Mouse (Mus musculus) testis, adult 2 months (tissue): ENCODE data around the gene Bicd1. TPM values are rescaled to one million over a fixed set of nuclear protein-coding genes. Genes with fewer than 3 reads are reported as not detected.

ENCODE experiments used
- H3K27ac ChIP-seq: fragments of 200-500 bp; 2 replicates; pipeline ENCODE4 v1.5.1; 2012; ENCODE audit warnings: low read depth, low read length; ENCODE audit not compliant: control insufficient read depth, insufficient read depth
- H3K27me3 ChIP-seq: fragments of 200-500 bp; 2 replicates; pipeline ENCODE4 v1.6.1; 2012; ENCODE audit warnings: mild to moderate bottlenecking, low read length, moderate library complexity; ENCODE audit not compliant: control insufficient read depth, insufficient read depth
- H3K36me3 ChIP-seq: fragments of 200-500 bp; 2 replicates; pipeline ENCODE4 v1.6.1; 2012; ENCODE audit warnings: mild to moderate bottlenecking, low read length; ENCODE audit not compliant: control insufficient read depth, insufficient read depth
- H3K4me1 ChIP-seq: fragments of 200-500 bp; 2 replicates; pipeline ENCODE4 v1.6.1; 2012; ENCODE audit warnings: low read length; ENCODE audit not compliant: control insufficient read depth, insufficient read depth
- H3K4me3 ChIP-seq: fragments of 200-500 bp; 2 replicates; pipeline ENCODE4 v1.5.1; 2012; ENCODE audit warnings: low read depth, mild to moderate bottlenecking, low read length, moderate library complexity, mixed read lengths; ENCODE audit not compliant: control insufficient read depth
- CTCF ChIP-seq: fragments of 200-500 bp; IDR thresholded peaks from 2 replicates; pipeline ENCODE4 v1.5.1; 2012; ENCODE audit warnings: low read depth, mild to moderate bottlenecking, inconsistent platforms, low read length, moderate library complexity; ENCODE audit not compliant: control insufficient read depth, insufficient read depth, insufficient replicate concordance
- POLR2A ChIP-seq: fragments of 200-500 bp; IDR thresholded peaks from 2 replicates; pipeline ENCODE4 v1.6.1; 2012; ENCODE audit warnings: low read depth, mild to moderate bottlenecking, inconsistent platforms, low read length, moderate library complexity; ENCODE audit not compliant: control insufficient read depth
- polyA plus RNA-seq: library from polyadenylated mRNA; depleted of rRNA; stranded (reverse); fragments of >200 nt; gene quantifications from 2 replicates; pipeline ENCODE4 v1.2.3, GENCODE M21; 2012; rRNA removed

Gene Bicd1
- polyA plus RNA-seq, 1 experiment, result 1.3 TPM

DNA sequence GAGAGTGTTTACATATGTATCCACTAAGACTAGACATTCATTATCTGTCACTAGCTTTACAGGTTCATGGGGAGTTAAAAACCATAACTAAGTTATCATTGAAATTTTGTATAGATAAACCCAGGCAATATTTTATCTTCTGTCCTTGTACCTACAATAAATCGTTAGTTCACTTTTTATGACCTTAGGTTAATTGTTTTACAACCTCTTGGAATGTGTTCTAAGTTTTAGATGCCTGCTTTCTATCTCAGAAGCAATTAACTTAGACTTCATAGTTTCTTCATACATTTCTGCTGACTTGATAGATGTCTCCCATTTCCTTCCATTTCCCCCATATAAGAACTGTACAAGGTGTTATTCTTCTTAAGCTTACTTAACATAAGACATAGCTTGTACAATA, 158.5 kb downstream of the Bicd1 start:
- TF ChIP-seq CTCF, result no peak
- no peak for TF ChIP-seq POLR2A
- H3K27ac ChIP-seq, result no peak overlapping the region
- no peaks in the 10 kb centered on the region for H3K36me3 ChIP-seq
- H3K4me3 ChIP-seq, result no peak overlapping the region
- H3K4me1 ChIP-seq, result peaks cover 2% of the 10 kb centered on the region; the same call in 1 of the 2 replicates
- no peaks in the 10 kb centered on the region for H3K27me3 ChIP-seq

DNA sequence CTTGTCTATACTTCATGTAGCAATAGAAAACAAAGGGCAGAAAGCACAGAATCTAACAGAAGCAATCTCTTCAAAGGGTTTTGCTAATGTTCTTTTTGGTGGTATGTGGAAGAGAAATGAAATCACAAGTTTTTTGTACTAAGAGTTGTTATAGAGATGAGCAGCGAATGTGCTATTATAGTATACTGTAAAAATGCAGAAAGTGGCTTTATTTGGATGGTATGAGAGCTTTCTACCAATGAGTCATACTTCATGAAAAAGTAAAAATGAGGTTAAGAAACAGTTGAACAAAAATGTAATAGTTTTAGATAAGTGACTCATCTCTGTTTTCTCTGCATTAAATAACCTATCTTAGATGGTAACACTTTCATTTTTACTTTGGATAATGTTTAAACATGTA, 165.6 kb downstream of the Bicd1 start:
- TF ChIP-seq POLR2A, result no peak
- no peak for TF ChIP-seq CTCF
- no peaks in the 10 kb centered on the region for H3K36me3 ChIP-seq

DNA sequence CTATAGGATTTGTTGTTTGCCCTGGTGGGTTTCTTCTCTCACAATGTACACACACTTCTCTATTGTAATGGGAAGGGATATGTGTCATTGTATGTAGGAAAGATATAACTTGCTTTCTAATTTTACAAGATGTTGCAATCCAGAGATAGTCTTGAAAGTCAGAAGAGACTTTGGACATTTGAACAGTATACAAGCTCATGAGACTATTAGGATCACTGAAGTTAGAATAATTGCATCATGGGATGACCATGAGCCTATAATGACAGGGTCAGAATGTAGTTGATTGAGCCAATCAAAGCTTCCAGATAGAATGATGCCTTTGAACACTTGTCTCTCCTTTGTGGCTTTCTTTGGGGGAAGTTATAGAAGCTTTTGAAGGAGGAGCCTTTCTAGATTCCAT, 171.4 kb downstream of the Bicd1 start:
- H3K4me3 ChIP-seq, result no peak overlapping the region
- no peaks in the 10 kb centered on the region for H3K27me3 ChIP-seq
- no peak overlapping the region for H3K27ac ChIP-seq
- TF ChIP-seq POLR2A, result no peak
- no peak for TF ChIP-seq CTCF
- H3K36me3 ChIP-seq, result no peaks in the 10 kb centered on the region
- no peaks in the 10 kb centered on the region for H3K4me1 ChIP-seq

More for the DNA sequence above, 165.6 kb downstream of the Bicd1 start:
- no peak overlapping the region for H3K4me3 ChIP-seq
- H3K27me3 ChIP-seq, result no peaks in the 10 kb centered on the region
- H3K4me1 ChIP-seq, result no peaks in the 10 kb centered on the region
- no peak overlapping the region for H3K27ac ChIP-seq

DNA sequence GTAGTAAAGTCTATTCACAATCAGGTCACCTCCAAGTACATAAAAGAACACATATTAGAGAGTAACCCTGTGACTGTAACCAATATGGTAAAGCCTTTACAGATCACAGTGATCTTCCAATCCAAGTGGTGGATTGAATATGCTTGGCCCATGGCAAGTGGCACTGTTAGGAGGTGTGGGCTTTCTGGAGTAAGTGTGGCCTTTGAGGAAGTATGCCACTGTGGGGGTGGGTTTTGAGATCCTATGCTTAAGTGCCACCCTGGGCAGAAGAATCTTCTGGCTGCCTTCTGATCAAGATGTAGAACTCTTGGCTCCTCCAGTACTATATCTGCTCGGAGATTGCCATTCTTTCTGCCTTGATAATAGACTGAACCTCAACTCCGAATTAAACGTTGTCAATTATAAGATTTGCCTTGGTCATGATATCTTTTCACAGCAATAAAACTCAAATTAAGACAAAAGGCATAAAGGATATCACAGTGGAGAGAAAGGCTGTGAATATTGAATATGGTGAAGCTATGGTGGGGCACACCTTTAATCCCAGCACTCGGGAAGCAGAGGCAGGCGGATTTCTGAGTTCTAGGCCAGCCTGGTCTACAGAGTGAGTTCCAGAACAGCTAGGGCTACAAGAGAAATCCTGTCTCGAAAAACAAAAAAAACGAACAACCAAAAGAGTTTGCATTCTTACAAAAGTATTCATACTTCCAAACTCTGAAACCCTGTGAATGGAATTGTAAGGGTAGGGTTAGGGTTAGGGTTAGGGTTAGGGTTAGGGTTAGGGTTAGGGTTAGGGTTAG, 177.2 kb downstream of the Bicd1 start:
- Histone ChIP-seq H3K27me3 (no peaks in the 10 kb centered on the region), H3K36me3 (no peaks in the 10 kb centered on the region), H3K4me3 (no peak overlapping the region), H3K4me1 (no peaks in the 10 kb centered on the region), H3K27ac (no peak overlapping the region)
- TF ChIP-seq POLR2A (no peak), CTCF (no peak)

Other genes with a start within 250 kb of the Bicd1 start
- gene Amn1, start 220.2 kb upstream of the Bicd1 start, polyA plus RNA-seq, result 47.5 and 58.4 TPM in 2 replicates
- gene Resf1, start 99.5 kb upstream of the Bicd1 start, polyA plus RNA-seq, result 2.6 and 2.8 TPM in 2 replicates